Mouse (Mus musculus): ENCODE results near the gene Sipa1l1.

The Sipa1l1 gene

DNA sequence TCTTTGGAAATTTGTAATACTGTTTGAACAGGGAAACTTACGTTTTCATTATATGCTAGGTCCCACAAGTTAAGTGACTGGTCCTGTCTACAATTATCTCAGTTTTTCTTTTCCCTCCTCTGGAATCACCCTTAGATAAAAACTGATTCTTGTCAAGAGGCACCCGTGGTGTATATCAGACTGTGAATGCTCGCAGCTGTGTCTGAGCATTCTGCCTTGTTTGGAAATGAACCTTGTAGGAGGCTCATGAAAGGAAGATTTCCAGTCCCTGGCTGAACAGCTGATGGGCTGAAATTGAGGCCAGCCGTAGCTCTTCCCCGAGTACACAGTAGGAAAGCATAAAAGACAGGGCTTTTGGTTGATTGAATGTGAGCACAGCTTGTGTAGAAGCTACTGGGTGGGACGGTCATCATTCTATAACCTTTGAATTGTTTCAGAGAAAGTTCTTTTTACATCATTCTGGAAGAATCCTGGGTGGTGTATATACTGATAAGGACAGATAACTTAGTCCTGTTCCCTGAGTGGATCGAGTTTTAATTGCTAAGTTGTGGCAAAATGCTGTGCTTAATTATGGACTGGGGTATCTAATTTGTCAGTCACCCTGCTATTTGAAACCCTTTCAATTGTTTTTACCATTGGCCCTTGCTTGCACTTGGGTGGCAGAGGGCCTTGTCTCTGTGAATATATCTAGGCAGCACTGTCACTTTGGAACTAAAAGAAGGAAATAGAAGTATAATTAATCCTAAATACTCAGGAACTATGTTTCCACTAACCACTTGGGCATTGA, 240.8 kb downstream of the Sipa1l1 start:
- intact Hi-C loops (cut with DNase I): no loop called here

DNA sequence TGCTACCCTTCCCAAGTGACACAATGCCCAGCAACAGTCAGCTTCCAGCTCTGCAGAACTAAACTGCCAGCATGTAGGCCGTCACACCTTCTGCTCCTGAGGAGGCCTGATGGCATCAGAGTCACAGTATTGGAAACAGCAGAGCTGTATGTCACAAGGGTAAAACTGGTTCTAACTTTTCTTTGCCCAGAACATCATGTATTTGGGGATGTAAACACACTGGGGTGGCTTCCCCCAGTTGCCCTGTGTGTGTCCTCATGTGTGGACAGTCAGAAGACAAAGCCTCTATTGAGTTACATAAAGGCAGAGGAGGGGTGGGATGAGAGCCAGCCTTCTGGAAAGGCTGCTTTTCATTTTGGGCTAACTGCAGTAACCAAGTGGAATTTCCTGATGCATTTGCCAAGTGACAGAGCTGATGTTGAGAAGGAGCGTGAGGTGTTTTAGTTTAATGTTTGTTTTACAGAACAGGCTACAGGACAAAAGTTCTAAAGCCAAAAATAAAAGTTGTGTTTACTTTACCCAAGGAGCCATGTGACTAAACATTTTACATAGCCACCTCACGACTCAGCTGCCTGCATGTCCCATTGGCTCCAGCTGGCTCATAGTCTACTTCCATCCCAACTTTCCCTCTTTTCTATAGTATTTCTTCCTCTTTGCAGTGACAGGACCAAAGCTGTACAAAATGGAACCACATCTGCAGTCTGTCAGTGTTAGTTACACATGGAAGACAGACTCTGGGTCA, 243.3 kb downstream of the Sipa1l1 start:
- intact Hi-C loops (cut with DNase I): no loop called here

DNA sequence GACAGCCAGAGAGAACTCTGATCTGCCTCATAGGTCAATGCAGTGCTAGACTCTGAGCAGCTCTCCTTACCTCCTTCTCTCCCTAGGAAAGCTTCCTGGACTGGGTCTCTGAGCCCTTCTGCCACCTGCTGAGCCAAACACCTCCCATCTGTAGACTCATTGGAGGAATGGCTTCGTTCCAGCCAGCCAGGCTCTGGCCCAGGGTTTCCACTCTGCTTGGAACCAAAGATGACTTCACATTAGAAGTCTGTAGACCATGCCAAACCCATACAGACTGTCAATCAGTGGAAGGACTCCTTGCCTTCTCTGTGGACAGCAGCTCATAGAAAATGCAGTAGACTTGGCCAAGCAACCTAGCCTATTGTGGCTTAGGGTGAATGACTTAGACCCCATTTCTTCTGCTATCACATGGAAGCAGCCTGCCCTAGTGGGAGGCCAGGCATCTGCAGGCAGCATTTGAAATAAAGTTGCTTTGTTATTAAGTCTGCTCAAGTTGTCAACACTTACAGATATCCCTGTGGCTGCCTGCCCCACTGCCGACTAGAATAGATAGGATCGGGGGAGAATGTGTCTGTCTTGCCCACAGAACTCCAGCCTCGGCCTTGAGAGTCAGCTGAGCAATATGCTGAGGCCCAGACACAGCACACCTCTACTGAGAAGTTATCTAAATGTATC, 246.7 kb downstream of the Sipa1l1 start:
- intact Hi-C loops (cut with DNase I): no loop called here

DNA sequence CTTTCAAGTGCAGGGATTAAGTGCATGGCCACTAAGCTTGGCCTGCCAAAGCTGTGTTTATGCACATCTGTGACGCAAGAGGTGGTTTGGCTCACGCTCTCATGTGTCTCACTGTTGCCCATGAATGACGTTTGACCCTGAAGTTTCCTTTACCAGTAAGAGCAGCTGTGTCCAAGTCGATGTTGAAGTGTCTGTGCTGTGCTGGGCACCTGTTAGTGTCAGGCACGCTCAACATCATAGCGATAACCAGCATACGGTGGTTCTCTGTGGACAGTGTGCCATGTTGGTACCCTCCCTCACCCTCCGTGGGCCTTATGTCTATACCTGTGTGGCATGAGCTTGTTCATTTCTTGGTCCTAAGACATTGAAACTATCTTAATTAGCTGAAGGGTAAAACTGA, 249.9 kb downstream of the Sipa1l1 start:
- intact Hi-C loops (cut with DNase I): no loop called here

DNA sequence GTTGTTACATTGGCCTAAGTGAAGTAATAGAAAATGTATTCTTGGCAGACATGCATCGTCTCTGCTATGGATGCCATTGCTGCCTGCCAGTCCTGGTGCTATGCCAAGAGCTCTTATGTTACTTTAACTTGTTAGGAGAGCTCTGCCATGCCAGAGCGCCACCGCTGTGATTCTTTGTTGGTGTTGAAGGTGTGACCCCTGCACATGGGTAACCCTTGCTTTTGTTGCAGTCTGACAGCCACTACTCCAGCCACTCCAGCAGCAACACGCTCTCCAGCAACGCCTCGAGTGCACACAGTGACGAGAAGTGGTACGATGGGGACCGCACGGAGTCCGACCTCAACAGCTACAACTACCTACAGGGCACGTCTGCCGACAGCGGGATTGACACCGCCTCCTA, 255.7 kb downstream of the Sipa1l1 start:
- intact Hi-C loops (cut with DNase I): no loop called here

DNA sequence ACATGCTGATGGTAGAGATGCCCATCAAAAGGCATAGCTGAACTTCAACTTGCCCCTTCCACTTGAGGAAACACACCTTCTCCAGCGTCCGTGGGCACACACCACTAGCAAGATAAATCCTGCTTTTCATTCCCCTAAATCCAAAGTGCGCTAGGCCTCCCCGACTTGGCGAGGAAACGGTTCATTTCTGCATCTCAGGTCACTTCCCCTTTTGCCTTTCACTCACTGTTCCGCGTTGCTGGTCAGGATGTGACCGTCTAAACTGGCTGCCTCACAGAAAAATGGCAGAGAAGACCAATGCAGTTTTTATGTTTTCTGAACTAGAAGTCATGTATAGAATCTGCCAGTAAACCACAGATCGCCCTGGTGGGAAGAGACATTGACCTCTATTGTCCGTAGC, 256.7 kb downstream of the Sipa1l1 start:
- intact Hi-C loops (cut with DNase I): no loop called here

DNA sequence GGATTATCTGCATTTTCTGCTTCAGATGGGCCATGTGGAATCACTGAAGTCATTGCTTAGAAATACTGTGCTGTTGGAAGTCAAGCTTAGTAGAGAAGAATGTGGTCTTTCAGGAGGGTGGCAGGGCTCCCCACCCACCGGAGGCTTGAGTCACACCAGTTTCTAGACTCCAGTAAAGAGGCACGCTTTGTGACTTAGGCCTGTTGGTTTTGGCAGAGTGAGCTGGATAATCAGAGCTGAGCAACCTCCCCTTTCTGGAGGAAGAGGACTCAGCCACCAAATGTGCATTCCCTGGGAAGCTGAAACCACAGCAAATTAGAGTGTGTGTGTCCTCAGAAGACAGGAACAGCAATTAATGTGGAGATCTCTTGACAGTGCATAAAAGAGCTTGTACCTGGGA, 258.3 kb downstream of the Sipa1l1 start:
- intact Hi-C loops (cut with DNase I): no loop called here

DNA sequence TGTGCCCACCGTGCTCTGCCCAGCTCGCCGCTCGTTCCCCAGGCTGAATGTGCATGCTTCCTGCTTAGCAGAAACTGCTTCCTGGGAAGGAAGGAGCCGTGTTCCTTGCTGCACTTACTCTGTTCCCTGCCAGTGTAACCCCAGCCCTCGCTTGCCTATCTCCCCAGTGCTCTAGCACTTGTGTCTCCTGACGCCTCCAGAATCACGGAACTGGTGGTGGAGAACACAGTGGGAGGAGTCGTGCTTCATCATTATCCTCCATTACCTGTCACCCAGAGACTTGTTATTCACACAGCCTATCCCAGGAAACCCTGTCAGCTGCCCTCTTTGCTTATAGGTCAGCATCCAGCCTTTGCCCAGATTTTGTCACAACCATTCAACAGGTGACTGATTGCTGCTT, 259.3 kb downstream of the Sipa1l1 start:
- intact Hi-C loops (cut with DNase I): no loop called here

DNA sequence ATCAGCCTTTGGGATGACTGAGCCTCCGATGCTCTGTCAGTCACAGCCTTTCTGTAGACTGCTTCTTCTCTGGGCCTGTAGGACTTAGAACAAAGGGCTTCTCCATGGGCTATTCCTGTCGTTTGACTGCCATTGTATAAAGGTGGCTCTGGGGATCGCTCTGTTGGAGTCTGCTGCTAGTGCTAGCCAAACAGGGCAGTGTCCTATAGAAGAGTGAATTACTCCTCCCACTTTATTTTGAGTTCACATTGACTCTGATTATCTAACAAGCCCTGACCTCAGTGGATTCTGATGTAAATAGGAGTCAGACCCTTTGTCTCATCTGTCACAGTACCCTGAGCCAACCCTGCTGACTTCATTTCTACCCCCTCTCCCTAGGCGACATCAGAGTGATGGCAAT, 264.2 kb downstream of the Sipa1l1 start:
- intact Hi-C loops (cut with DNase I): no loop called here

DNA sequence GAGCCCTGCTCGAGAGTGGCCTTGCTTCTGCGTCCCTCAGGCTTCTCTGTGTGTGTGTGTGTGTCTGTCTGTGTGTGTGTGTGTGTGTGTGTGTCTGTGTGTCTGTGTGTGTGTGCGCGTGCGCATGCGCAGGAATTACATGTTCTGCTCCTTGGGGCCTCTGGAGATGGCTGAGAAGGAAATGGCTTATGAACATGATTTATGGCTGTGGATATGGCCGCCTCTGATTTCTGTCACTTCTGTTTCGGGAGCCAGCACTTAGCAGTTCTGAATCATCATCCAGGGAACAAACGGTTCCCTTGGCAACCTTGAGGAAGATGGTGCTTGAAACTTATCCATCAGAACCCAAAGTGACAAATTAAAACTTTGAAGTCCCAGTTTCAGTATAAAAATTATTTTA, 265.5 kb downstream of the Sipa1l1 start:
- intact Hi-C loops (cut with DNase I): no loop called here

DNA sequence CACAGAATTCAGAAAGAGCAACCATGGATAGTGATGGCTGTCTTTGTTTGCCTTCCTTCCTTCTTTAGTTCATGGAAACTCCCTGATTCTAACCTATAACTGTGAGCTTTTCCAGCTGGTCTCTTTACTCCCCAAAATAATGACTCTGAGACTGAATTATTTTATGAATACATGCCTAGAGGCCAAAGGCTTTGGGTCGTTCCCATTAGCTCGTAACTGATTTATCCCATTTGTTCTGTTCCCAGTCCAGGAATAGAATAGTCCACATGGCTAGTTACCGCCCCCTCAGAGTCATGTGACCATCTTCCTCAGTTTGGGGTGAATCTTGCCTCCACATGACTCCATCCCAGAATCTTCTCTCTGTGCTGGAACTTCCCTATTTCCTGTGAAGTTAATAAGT, 272.4 kb downstream of the Sipa1l1 start:
- intact Hi-C loops (cut with DNase I): no loop called here

DNA sequence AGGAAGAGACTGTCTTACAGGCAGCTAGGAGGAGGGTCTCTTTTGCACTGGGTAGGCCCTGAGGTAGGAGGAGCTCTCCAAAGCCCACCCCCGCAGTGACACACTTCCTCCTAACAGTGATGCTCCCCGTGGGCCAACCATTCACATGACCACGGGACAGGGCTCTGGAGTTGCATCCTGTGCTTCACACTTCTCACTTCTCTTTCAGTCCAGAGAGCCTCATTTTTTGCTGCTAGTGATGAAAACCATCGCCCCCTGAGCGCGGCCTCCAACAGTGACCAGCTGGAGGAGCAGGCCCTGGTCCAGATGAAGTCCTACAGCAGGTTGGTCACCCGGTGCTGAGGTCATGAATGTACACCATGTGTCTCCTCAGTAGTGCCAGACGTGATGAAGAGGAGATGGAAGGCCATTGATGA, 277.5 kb downstream of the Sipa1l1 start:
- intact Hi-C loops (cut with DNase I): no loop called here

DNA sequence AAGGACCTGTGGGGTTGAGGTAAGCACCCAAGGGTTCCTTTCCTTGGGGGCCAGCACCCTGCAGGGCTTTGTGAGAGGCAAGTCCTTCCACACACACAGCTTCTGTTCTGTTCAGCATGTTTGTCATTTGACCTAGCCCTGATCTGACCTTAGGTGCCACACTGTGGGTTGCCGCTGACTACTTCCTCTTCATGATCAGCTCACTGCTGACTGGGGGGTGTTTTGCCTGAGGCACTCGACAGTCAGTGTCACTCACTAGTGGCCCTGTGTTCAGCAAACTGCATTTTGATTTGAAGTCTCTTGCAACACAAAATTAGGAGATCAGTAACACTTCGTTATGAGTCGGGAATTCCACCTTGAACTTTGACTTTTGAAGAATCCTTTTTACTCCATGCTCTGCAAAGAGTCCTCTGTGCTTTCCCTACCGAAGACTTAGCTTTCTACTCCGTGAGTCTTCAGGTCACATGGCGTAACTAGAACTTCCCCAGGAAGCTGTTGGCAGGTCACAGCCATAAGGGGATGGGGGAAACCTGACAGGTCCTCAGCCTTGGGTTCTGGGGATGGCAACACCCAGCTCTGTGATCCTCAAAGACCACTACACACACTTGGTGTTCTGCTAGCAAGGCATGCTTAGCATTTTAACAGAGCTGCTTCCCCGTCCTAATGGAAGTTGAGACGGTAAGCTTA, 279.2 kb downstream of the Sipa1l1 start:
- intact Hi-C loops (cut with DNase I): no loop called here

DNA sequence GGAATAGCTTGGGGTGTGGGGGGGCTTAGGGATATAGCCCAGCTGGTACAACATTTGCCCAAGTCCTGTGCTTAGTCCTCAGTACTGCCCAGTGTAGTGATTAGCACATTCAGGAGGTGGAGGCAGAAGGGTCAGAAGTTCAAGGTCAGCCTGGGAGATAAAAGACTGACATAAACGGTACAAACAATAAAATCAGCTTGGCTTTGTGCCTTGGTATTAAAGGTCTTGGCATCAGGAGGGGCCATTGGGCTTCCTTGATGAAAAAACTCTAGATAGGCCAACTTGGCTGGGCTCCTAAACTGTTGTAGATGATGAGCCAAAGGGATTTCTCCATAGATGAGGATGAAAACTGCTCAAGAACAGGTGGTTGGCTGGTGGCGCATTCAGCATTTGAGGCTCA, 283.3 kb downstream of the Sipa1l1 start:
- intact Hi-C loops (cut with DNase I): no loop called here

DNA sequence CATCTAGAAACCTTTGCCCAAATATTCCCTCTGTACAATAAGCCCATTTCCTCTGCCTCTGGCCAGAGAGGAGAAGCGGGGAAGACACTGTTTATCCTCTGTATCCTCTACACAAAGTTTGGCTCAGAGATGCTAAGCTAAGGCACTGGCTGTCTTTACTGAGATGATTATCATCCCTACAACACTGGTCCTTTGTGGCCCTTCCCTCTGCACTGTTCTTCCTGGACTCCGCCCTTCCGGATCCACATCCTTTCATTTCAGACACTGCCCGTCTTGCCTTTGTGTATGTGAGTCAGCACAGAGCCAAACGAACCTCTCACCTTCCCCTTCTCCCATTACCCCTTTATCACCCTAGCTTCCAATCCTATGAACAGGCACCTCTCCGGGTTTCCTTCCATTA, 285.3 kb downstream of the Sipa1l1 start:
- intact Hi-C loops (cut with DNase I): no loop called here

DNA sequence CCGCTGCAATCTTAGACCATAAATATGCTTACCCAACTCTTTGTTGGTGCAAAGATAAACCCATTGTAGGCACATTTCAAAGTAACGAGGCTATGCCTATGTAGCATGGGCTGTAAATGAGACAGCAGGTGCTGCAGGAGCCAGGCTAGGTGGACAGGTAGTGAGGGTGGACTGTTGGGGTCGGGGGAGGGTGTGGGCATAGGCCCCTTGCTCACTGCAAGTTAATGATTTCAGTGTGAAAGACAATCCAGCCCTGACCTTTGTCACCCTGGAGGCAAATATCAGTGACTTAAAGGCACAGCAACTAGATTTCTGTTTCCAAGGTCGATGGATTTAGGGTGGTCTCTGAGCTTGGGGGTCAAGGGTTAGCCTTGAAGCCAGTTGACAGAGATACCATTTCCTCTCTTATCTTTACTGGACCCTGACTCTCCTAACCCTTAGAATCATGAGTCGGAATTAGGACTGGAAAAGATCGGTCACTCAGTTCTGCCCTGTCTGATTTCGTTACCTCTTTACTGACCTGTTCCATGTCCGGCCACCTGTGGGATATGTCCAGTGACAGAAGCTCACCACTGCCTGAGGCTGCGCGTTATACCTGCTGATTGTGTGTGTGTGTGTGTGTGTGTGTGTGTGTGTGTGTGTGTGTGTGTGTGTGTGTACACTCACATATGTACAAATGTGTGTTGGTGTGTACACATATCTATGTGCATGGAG, 286.7 kb downstream of the Sipa1l1 start:
- intact Hi-C loops (cut with DNase I): no loop called here

DNA sequence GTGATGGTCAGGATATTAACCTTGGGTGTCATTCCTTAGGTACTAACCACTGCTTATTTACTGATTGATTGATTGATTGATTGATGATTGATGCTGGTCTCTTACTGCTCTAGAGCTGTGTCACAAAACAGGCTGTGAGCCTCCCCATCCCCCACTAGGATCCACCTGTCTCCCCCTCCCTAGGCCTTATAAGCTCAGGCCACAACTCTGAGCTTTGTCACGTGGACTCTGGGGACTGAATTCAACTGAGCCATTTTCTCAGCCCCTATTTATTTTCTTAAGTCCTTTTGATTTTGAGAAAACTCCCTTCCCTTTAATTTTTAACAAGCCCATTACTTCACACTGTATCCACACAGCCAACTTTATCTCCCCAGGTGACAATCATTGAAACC, 287.3 kb downstream of the Sipa1l1 start:
- intact Hi-C loops (cut with DNase I): no loop called here

DNA sequence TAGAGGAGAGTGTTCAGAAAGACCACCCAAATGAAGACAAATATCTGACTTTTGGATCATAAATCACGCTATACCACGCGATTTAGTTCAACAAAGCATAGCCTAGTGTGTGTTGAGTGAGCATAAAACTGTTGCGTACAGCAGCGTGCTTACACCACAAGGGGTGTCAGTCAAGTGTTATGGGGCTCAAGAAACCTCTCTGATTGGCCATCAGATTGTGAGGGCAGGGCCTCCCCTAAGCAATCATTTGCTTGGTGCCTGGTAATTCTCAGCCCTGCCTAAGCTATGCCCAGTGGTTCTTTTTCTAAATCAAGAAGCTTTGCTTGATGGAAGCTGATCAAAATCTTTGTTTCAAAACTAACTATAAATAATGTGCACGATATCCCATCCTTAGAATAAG, 288.5 kb downstream of the Sipa1l1 start:
- intact Hi-C loops (cut with DNase I): no loop called here

DNA sequence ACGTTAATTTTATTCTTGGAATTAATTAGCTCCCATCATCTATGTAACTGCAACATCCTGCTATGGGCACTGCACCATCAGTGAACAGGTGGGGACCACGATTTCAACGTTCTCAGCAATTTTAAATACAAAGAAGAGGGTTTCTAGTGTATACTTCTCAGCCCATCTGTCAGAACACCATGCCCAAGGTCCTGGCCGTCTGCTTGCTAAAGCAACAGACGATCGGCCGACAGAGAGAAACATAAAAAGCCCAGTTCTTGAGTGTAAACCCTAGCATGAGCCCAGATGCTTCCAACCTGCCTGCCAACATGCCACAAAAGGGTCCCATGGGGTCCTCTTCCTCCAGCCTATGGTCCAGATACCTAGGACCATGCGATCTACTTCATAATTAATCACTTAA, 288.9 kb downstream of the Sipa1l1 start:
- intact Hi-C loops (cut with DNase I): no loop called here

DNA sequence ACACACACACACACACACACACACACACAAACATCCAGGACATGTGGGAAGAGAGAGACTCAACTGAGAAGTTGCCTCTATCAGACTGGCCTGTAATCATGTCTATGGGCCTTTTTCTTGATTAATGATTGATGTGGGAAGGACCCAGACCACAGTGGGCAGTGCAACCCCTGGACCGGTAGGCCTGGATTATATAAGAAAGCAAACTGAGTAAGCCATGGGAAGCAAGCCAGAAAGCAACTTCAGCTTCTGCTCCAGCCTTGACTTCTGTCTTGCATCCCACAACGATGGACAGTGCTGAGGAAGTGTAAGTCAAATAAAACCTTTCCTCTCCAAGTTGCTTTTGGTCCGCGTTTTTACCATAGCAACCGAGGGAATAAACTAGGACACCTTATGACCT, 298.1 kb downstream of the Sipa1l1 start:
- intact Hi-C loops (cut with DNase I): no loop called here

DNA sequence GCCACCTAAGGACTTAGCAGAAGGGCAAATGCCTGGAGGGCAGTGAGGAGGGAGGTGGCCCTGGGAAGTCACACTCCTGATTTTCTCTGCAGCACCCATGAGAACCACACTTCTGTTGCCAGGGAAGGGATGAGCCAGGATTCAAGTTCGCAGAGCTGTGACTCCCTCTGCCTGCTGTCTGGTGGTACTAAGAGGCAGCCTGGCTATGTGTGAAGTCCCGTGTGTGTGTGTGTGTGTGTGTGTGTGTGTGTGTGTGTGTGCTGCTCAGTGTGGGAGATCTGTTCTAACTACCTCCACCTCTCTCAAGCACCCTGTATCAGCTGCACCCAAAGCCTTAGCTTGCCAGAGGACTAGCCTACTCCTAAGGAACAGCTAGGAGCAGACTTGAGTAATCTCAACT, 298.5 kb downstream of the Sipa1l1 start:
- intact Hi-C loops (cut with DNase I): no loop called here

All from adrenal gland (tissue).